Mouse (Mus musculus) frontal cortex, adult (tissue): ENCODE results near the gene March1.

Source experiments
- ATAC-seq: cut with Nextera tagmentation; 2 replicates; pipeline ENCODE4 v1.9.2; 2017; ENCODE audit warnings: mild to moderate bottlenecking, moderate library complexity, mixed read lengths; ENCODE audit not compliant: low TSS enrichment

March1 gene

DNA sequence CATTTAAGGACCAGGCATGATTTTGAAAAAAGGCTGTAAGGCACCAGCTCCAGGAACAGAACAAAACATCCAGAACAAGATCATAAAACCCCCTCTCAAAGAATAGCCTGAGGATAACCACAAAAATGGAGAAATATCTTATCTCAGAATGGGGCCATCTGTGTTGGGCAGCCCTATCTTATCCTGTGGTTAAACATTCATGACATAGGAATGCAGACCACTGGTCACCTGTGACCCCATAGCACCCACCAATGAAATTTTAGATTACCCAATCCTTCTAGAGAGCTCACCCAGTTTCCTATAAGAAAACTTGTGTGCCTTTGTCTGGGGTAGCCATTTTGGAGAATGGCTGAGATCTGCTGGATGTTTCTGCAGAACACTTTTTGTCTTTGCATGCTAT, 902.9 kb downstream of the March1 start:
- ATAC-seq = no peak
